Mouse (Mus musculus) heart, embryonic 14.5 days (tissue): ENCODE results near the gene Il31ra. TPM values are rescaled to one million over a fixed set of nuclear protein-coding genes. Genes with fewer than 3 reads are reported as not detected.

Experiments
- ATAC-seq: fragments of 200-750 bp; cut with Nextera tagmentation; 2 replicates; pipeline ENCODE4 v1.8.0; 2017; ENCODE audit warnings: low read depth, moderate TSS enrichment; ENCODE audit not compliant: insufficient number of reproducible peaks, insufficient read depth, low FRiP score
- H3K27ac ChIP-seq, 2 experiments: fragments of 200-500 bp in 1 of 2; fragments of 300-500 bp in 1 of 2; sonication (generic) in 1 of 2; replicated peaks in 1 of 2; 2 replicates each; pipeline ENCODE4 v1.5.1; 2012 to 2014; ENCODE audit warnings: low read depth in 2 of 2, low read length in 2 of 2, control low read depth in 1 of 2, mild to moderate bottlenecking in 1 of 2, mixed read lengths in 1 of 2; ENCODE audit not compliant: control insufficient read depth in 1 of 2, insufficient read depth in 1 of 2
- H3K27me3 ChIP-seq: fragments of 300-500 bp; sonication (generic); 2 replicates; pipeline ENCODE4 v1.6.1; 2014; ENCODE audit warnings: mild to moderate bottlenecking, low read length, control low read depth; ENCODE audit not compliant: control insufficient read depth, insufficient read depth
- H3K36me3 ChIP-seq: fragments of 300-500 bp; sonication (generic); 2 replicates; pipeline ENCODE4 v1.6.1; 2014; ENCODE audit warnings: mild to moderate bottlenecking, control low read depth, low read length, mixed read lengths; ENCODE audit not compliant: control insufficient read depth, insufficient read depth
- H3K4me1 ChIP-seq, 2 experiments: fragments of 200-500 bp in 1 of 2; fragments of 300-500 bp in 1 of 2; sonication (generic) in 1 of 2; 2 replicates each; pipeline ENCODE4 v1.6.1; 2012 to 2014; ENCODE audit warnings: low read length in 2 of 2, control low read depth in 1 of 2, mixed read lengths in 1 of 2; ENCODE audit not compliant: control insufficient read depth in 2 of 2, insufficient read depth in 2 of 2
- H3K4me2 ChIP-seq: fragments of 300-500 bp; sonication (generic); 2 replicates; pipeline ENCODE4 v1.6.1; 2014; ENCODE audit warnings: mild to moderate bottlenecking, low read length
- H3K4me3 ChIP-seq, 2 experiments: fragments of 200-500 bp in 1 of 2; fragments of 300-500 bp in 1 of 2; sonication (generic) in 1 of 2; 2 replicates each; pipeline ENCODE4 v1.5.1; 2012 to 2014; ENCODE audit warnings: low read length in 2 of 2, mild to moderate bottlenecking in 2 of 2, control low read depth in 1 of 2, low read depth in 1 of 2, moderate library complexity in 1 of 2; ENCODE audit not compliant: control insufficient read depth in 1 of 2, insufficient read depth in 1 of 2
- H3K9ac ChIP-seq: fragments of 300-500 bp; sonication (generic); 2 replicates; pipeline ENCODE4 v1.6.1; 2014; ENCODE audit warnings: mild to moderate bottlenecking, low read length
- H3K9me3 ChIP-seq: fragments of 300-500 bp; sonication (generic); 2 replicates; pipeline ENCODE4 v1.6.1; 2016; ENCODE audit warnings: low read length, control low read depth; ENCODE audit not compliant: control insufficient read depth
- WGBS: fragments of 180-500 bp; shearing (Covaris S2); extraction: QIAGEN DNeasy Blood & Tissue Kit; methylation state at CpG from one replicate; pipeline ENCODE4 v1.1.7; 2014; 5-methylcytosine and 5-hydroxymethylcytosine counted together
- polyA plus RNA-seq: library from polyadenylated mRNA; unstranded; fragments of >200 nt; fragmentation: Nextera tagmentation; extraction: Ambion mirVana; gene quantifications from 2 replicates; pipeline ENCODE4 v1.2.1, GENCODE M21; 2014

The Il31ra gene
- polyA plus RNA-seq, 1 experiment from 2014 or later = 0.34 TPM

DNA sequence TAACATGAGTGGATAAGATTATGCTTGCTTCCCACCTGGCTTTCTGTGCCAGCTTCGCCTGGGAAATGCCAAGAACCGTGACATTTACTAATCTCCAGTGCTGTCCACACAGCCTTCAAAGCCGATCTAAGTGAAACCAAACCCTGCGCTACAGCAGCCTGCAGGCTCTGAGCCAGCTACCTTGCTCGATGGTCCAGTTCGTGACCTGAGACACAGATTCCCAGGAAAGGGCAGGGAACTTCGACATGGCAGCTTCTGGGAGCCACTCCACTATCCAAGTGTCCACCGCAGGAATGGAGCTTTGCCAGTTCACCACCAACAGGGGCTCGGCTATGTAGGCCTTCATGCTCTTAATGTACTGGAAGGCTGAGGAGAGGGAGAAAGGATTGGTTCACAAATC, 60.6 kb downstream of the Il31ra start:
- Histone ChIP-seq H3K4me1 (peaks cover 6 to 9% of the 10 kb centered on the region in 2 experiments; a peak in 3 of 4 replicates), H3K9me3 (no peaks in the 10 kb centered on the region), H3K9ac (no peak overlapping the region), H3K27ac (no peak overlapping the region), H3K36me3 (no peaks in the 10 kb centered on the region), H3K27me3 (no peaks in the 10 kb centered on the region), H3K4me3 (no peak overlapping the region), H3K4me2 (peak overlapping the region; percentile 19; the same call in 1 of the 2 replicates)
- no peak for ATAC-seq
- 35% methylated on average over 9 of the region's 9 CpGs for WGBS

DNA sequence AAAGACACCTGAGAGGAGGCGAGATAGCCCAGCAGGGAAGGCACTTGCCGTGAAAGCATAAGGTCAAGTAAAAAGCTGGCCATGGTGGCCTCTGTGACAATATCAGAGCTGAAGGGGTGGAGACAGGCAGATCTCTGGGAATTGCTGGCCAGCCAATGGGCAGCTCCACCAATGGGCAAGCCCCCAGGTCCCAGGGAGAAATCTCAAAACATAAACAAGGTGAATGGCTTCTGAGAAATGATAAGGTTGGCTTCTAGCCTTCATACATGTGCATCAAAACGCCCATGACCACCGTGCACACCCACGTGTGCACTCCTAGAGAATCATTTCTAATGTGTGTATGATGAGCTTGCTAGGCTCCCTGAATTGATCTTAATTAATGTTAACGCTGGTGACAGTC, 61.9 kb downstream of the Il31ra start:
- Histone ChIP-seq H3K4me3 (no peak overlapping the region), H3K36me3 (no peaks in the 10 kb centered on the region), H3K4me1 (peaks cover 6 to 9% of the 10 kb centered on the region in 2 experiments; a peak in 3 of 4 replicates), H3K9ac (no peak overlapping the region), H3K27ac (no peak overlapping the region), H3K9me3 (no peaks in the 10 kb centered on the region), H3K4me2 (no peak overlapping the region), H3K27me3 (no peaks in the 10 kb centered on the region)
- no peak for ATAC-seq
- 84% methylated on average over 6 of the region's 6 CpGs for WGBS

DNA sequence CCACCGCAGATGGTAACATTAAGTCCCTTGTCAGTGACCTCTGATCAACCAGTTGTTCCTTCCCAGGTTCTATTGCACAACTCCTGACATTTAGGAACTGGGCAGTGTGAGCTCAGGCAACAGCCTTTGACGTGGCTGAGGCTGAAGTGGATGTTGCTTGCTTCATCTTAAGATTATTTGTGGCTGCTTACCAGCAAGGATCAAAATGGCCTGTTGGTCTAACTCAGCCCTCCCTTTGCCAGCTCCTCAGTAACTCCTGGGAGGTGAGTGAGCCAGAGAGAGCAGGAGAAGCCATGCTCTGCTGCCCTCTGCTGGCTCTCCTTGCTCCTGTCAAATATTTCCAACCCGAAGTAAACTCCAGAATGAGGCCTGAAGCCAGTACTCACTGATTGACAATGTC, 64.3 kb downstream of the Il31ra start:
- no peak; the same call in 1 of the 2 replicates for ATAC-seq
- Histone ChIP-seq H3K9me3 (no peaks in the 10 kb centered on the region; the same call in 1 of the 2 replicates), H3K4me2 (no peak overlapping the region), H3K27me3 (no peaks in the 10 kb centered on the region), H3K4me1 (peaks cover 6 to 7% of the 10 kb centered on the region in 2 experiments; a peak in 3 of 4 replicates), H3K9ac (no peak overlapping the region), H3K27ac (no peak overlapping the region), H3K4me3 (no peak overlapping the region), H3K36me3 (no peaks in the 10 kb centered on the region)
- WGBS = 33% methylated on average over 3 of the region's 3 CpGs

DNA sequence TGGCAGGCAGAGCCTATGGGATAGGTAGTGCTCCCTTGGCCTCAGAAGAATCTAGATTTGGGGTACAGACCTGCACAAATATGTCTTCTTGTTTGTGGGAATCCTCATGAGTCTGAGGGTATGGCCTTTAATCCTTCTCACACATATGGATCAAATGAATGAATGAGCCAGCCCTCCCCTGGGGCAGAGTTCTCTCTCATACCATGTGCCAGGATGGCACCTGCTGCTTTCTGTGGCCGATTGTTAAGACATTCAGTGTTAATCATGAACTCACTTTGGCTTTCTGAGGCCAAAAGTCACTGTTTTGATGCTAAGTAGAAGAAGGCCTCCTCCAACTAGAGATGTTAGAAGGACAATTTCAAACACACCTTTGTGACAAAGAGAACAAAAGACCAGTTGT, 67.0 kb downstream of the Il31ra start:
- H3K4me3 ChIP-seq = no peak overlapping the region
- no peaks in the 10 kb centered on the region for H3K36me3 ChIP-seq
- H3K27ac ChIP-seq = no peak overlapping the region
- H3K4me1 ChIP-seq = 0 out of 4 replicates have a peak, but pooled peaks cover 0 to 4% of the 10 kb centered on the region in 2 experiments
- no peak overlapping the region for H3K4me2 ChIP-seq
- no peak overlapping the region for H3K9ac ChIP-seq
- ATAC-seq = no peak
- no peaks in the 10 kb centered on the region; the same call in 1 of the 2 replicates for H3K9me3 ChIP-seq
- 79% methylated on average over 1 of the region's 1 CpGs for WGBS
- H3K27me3 ChIP-seq = no peaks in the 10 kb centered on the region

- Histone ChIP-seq H3K9ac (no peak overlapping the region), H3K36me3 (no peaks in the 10 kb centered on the region), H3K4me1 (no peaks in the 10 kb centered on the region), H3K27me3 (no peaks in the 10 kb centered on the region), H3K27ac (no peak overlapping the region), H3K9me3 (no peaks in the 10 kb centered on the region; the same call in 1 of the 2 replicates), H3K4me2 (no peak overlapping the region), H3K4me3 (no peak overlapping the region)
- WGBS = 81% methylated on average over 10 of the region's 10 CpGs
- no peak for ATAC-seq
These were observed 70.7 kb downstream of the Il31ra start for GRCm38 (mm10) chr13:112523346-112523970.

DNA sequence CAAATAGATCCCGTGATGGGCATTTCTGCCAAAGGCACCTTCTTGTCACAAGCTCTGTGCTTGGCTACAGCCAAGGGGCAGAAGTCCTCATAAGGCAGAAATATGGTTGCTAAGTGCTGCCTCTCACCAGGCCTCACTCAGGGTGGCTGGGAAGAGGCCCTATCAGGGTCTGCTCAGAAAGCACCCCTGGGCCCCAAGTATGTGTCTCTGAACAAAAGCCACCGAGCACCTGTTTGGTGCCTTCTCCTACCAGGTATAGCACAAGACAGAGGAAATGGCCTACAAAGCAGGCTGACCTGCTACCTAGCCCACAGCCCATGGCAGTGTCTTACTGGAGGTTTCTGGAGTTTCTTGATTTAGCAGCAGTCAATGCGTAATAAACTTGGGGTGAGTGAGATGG, 71.3 kb downstream of the Il31ra start:
- H3K36me3 ChIP-seq = no peaks in the 10 kb centered on the region
- no peak overlapping the region for H3K27ac ChIP-seq
- no peaks in the 10 kb centered on the region for H3K4me1 ChIP-seq
- peaks cover 5% of the 10 kb centered on the region for H3K9me3 ChIP-seq
- no peak overlapping the region for H3K9ac ChIP-seq
- no peak overlapping the region for H3K4me2 ChIP-seq
- no peaks in the 10 kb centered on the region for H3K27me3 ChIP-seq
- ATAC-seq = no peak
- 83% methylated on average over 3 of the region's 3 CpGs for WGBS
- H3K4me3 ChIP-seq = no peak overlapping the region

DNA sequence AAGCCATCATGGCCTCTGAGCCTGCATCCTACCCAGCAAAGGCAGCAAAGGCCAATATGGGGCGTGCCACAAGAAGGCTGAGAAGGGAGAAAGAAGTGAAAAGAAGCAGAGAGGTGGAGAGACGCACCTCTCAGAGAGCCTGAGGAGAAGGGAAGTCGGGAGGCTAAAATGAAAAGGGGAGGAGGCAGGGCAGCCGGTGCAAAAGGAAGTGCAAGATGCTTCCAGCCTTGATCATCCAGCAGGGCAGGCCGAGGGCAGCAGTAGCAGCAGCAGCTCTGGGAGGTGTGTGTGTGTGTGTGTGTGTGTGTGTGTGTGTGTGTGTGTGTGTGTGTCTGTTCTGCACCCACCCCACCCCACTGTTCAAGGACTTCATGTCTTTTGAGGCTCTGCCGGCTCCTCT, 71.9 kb downstream of the Il31ra start:
- Histone ChIP-seq H3K27ac (no peak overlapping the region), H3K4me1 (no peaks in the 10 kb centered on the region), H3K36me3 (no peaks in the 10 kb centered on the region), H3K4me2 (no peak overlapping the region), H3K9ac (no peak overlapping the region), H3K4me3 (no peak overlapping the region), H3K27me3 (no peaks in the 10 kb centered on the region), H3K9me3 (peaks cover 6% of the 10 kb centered on the region)
- ATAC-seq = no peak
- WGBS = 58% methylated on average over 6 of the region's 6 CpGs

DNA sequence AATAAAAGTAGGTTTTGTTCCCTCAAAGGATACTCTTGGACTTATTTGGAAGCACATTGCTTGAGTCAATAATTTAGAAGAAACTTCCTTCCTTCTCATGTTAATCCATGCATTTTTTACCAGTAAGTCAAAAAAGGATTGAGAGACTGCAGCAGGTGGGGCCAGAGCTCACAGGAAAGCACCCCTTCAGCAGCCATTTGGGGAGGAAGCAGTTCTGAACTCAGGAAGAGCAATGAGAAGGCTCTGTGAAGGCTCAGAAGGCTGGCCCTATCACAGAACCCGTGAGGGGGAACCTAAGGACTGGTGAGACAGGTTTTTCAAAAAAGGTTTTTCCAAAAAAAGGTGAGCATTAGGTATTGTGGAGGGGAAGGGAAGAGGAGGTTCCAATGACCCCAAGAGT, 79.6 kb downstream of the Il31ra start:
- Histone ChIP-seq H3K9ac (no peak overlapping the region), H3K4me2 (no peak overlapping the region), H3K27me3 (no peaks in the 10 kb centered on the region), H3K4me3 (no peak overlapping the region), H3K4me1 (peaks cover 4 to 10% of the 10 kb centered on the region in 2 experiments; a peak in 3 of 4 replicates), H3K36me3 (no peaks in the 10 kb centered on the region), H3K9me3 (peaks cover 6% of the 10 kb centered on the region), H3K27ac (no peak overlapping the region)
- no peak for ATAC-seq
- 72% methylated on average over 1 of the region's 1 CpGs for WGBS
